Mouse (Mus musculus): ENCODE results near the gene Fkbp6. TPM values are rescaled to one million over a fixed set of nuclear protein-coding genes. Genes with fewer than 3 reads are reported as not detected.

Fkbp6 gene
- polyA plus RNA-seq, 1 experiment: 0.40 TPM

DNA sequence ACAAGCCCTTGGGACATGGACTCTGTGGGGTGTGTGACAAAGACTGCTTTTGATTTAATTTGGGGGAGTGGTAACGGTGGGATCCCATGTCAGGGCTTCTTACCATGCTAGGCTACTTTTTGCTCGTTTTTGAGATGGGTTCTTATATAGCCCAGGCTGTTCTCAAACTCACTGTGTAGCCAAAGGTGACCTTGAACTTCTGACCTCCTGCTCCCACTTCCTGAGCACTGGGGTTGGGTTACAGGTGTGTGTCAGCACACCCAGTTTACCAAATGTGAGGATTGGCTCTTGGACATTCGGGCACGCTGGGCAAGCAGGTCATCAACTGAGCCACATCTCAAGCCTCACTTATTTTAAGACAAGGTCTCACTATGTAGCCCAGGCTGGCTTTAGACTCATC is 79.5 kb downstream of the Fkbp6 start:
- no peak for TF ChIP-seq POLR2A (IDR thresholded peaks at IDR 0.05; ENCODE audit: borderline replicate concordance, extremely low read depth, insufficient read depth, insufficient read length, poor library complexity, severe bottlenecking)
- no peak for TF ChIP-seq CTCF (IDR thresholded peaks at IDR 0.05; ENCODE audit: borderline replicate concordance, extremely low read depth, insufficient read depth, insufficient read length)
- no peak for DNase-seq (ENCODE audit: low read depth)

- TF ChIP-seq POLR2A (IDR thresholded peaks at IDR 0.05; ENCODE audit: borderline replicate concordance, extremely low read depth, insufficient read depth, insufficient read length, poor library complexity, severe bottlenecking): no peak
- DNase-seq (ENCODE audit: low read depth): no peak
Measured at GRCm38 (mm10) chr5:135269451-135269850, 80.4 kb downstream of the Fkbp6 start.

DNA sequence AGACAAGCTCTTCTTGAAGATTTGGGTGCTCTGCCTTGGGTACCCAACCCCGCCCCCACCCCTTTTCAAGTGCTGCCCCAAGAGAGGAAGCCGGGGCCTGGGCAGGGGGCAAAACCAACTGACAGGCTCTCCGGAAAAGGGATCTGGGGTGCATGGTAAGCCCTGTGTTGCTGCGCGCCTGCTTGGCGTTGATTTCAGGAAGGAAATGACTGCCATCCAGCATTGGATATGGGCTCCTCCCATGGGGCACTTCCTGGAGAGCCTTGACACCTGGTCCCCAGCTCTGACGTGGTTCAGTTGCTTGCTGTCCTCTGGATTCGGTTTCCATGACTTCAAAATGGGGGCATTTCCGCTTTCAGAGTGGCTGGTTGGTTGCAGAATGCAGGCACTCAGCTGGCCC is 85.3 kb downstream of the Fkbp6 start:
- TF ChIP-seq CTCF (IDR thresholded peaks at IDR 0.05; ENCODE audit: borderline replicate concordance, extremely low read depth, insufficient read depth, insufficient read length): no peak
- no peak for TF ChIP-seq POLR2A (IDR thresholded peaks at IDR 0.05; ENCODE audit: borderline replicate concordance, extremely low read depth, insufficient read depth, insufficient read length, poor library complexity, severe bottlenecking)
- peak; percentile 37 for DNase-seq (ENCODE audit: low read depth)

DNA sequence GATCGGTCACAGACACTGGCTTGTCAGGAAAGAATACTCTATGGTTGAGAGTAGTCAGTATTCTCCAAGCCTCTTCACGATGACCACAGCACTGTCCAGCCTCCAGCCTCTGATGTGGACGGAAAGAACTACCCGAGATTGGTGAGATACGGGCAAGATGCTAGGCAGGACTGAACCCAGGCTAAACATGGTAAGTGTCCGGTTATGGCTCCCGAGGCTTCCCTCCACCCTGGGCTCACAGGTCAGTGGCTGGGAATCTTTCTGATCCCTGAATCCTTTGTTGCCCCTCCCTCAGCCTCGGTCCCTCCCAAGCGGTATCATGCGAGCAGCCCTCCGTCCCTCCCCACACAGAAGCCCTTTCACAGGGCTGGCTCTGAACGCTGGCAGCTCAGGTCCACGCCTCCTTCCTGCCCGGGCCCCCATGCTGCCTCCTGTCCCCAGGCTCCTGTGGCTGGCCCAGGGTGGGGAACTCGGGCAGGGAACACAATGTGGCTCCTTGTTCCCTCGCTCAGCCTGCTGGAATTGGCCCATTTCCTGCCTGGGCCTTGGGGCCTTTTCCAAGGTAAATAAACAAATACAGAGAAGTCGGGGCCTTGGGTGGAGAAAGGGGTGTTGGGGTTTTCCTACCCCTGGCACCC is 85.9 kb downstream of the Fkbp6 start:
- TF ChIP-seq POLR2A (IDR thresholded peaks at IDR 0.05; ENCODE audit: borderline replicate concordance, extremely low read depth, insufficient read depth, insufficient read length, poor library complexity, severe bottlenecking): no peak
- no peak for TF ChIP-seq CTCF (IDR thresholded peaks at IDR 0.05; ENCODE audit: borderline replicate concordance, extremely low read depth, insufficient read depth, insufficient read length)
- peak; percentile 89 for DNase-seq (ENCODE audit: low read depth)

- no peak for TF ChIP-seq CTCF (IDR thresholded peaks at IDR 0.05; ENCODE audit: borderline replicate concordance, extremely low read depth, insufficient read depth, insufficient read length)
- TF ChIP-seq POLR2A (IDR thresholded peaks at IDR 0.05; ENCODE audit: borderline replicate concordance, extremely low read depth, insufficient read depth, insufficient read length, poor library complexity, severe bottlenecking): no peak
- DNase-seq (ENCODE audit: low read depth): peak; percentile 95
Measured at GRCm38 (mm10) chr5:135258280-135259150, 91.3 kb downstream of the Fkbp6 start.

GRCm38 (mm10) chr5:135257559-135257958 is 92.3 kb downstream of the Fkbp6 start:
- TF ChIP-seq CTCF (IDR thresholded peaks at IDR 0.05; ENCODE audit: borderline replicate concordance, extremely low read depth, insufficient read depth, insufficient read length): no peak
- TF ChIP-seq POLR2A (IDR thresholded peaks at IDR 0.05; ENCODE audit: borderline replicate concordance, extremely low read depth, insufficient read depth, insufficient read length, poor library complexity, severe bottlenecking): no peak
- DNase-seq (ENCODE audit: low read depth): no peak

DNA sequence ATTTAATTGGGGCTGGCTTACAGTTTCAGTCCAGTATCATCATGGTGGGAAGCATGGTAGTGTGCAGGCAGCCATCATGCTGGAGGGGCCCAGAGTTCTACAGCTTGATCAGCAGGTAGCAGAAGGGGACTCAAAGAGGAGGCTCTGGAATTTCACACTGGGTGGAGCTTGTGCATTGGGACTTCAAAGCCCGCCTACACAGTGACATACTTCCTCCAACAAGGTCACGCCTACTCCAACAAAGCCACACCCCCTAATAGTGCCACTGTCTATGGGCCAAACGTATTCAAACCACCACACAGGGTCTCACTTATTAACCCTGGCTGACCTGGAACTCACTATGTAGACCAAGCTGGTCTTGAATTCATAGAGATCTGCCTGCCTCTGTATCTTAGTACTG is 93.7 kb downstream of the Fkbp6 start:
- no peak for DNase-seq (ENCODE audit: low read depth)
- TF ChIP-seq CTCF (IDR thresholded peaks at IDR 0.05; ENCODE audit: borderline replicate concordance, extremely low read depth, insufficient read depth, insufficient read length) (no peak), POLR2A (IDR thresholded peaks at IDR 0.05; ENCODE audit: borderline replicate concordance, extremely low read depth, insufficient read depth, insufficient read length, poor library complexity, severe bottlenecking) (no peak)

DNA sequence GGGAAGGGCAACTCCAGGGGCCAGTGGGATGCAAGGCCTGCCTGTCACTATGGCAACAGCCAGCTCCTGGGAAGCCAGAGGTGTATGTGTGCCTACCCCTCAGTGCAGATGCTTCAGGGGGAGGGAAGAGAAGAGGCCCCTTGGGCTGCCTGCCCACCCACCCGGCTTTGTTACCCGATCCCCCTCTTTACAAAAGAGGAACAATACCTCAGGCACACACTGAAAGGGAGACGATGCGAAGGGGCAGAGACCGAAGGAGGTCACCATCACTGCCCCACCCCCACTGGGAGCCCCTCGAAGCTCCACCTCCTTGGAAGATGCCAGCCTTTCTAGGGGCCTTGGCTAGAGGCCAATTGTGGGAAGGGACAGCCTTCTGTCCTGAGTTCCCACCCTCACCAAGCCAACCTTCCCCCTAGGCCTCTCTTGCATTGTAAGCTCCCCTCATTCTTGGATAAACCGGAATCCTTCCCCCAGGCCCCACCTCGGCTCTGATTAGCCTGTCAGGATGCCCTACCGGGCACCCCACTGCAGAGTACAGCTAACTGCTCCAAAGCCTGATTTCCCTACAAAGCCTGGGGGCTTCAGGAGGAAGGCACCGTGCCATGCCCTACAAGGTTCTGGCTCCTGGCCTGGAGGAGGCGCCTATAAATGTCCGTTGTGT is 96.0 kb downstream of the Fkbp6 start:
- TF ChIP-seq CTCF (IDR thresholded peaks at IDR 0.05; ENCODE audit: borderline replicate concordance, extremely low read depth, insufficient read depth, insufficient read length): no peak
- TF ChIP-seq POLR2A (IDR thresholded peaks at IDR 0.05; ENCODE audit: borderline replicate concordance, extremely low read depth, insufficient read depth, insufficient read length, poor library complexity, severe bottlenecking): no peak
- peak; percentile 97 for DNase-seq (ENCODE audit: low read depth)

DNA sequence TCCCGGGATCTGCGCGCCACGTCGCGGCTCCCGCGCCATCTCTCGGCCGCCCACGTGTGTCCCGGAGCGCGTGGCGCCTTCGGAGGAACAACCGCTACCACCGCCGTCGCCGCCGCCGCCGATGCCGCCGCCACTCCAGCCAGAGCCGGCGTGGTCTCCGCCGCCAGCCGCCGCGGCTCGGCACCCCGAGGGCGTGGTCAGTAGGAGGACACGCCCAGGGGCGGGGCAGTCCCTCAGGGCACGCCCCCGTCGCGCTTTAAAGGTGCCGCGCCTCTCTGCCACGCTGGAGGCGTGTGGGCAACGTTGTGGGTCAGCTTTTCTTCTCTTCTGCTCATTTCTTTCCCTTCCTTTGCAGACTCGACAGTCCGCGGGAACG is 98.8 kb downstream of the Fkbp6 start, which contains the start of gene Fzd9:
Gene Fzd9, minus strand, starts transcription at position 152 of the 376 bp plus-strand sequence.
- no peak for TF ChIP-seq CTCF (IDR thresholded peaks at IDR 0.05; ENCODE audit: borderline replicate concordance, extremely low read depth, insufficient read depth, insufficient read length)
- TF ChIP-seq POLR2A (IDR thresholded peaks at IDR 0.05; ENCODE audit: borderline replicate concordance, extremely low read depth, insufficient read depth, insufficient read length, poor library complexity, severe bottlenecking): peak; percentile 82
- peak; percentile 95 for DNase-seq (ENCODE audit: low read depth)

DNA sequence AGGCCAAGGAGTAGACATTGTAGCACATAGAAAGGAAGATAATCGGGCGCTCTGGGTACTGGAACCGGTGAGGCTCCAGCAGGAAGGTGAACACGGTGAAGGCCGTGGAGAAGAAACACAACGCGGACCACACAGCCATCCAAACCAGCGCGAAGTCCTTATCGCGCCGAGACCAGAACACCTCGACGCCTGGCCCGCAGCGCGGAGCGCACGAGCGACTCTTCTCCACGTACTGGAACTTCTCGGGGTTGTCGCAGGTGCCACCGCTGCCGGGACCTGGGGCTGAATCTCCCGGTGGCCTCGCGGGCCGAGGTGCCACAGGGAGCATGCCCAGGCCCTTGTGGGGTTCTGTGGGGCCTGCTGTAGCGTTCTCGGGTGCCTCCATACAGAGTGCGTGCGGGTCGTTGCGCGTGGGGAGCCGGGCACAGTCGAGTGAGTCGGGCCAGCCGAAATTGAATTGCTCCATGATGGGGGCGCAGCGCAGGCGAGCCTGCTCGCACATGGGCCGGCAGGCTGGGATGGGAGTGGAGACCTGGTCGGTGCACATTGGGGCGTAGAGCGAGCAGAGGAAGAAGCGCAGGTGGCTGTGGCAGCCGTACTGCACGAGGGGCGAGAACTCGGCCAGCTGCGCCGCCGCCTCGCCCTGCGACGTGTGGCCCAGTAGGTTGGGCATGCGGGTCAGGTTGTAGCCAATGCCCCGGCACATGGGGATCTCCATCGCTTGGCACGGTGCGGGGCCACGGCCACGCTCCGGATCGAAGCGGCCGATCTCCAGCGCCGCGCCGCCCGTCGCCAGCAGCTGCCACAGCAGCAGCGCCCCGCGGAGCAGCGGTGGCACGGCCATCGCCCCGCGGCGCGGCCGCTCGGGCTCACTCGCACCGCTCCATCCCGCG is 99.4 kb downstream of the Fkbp6 start:
- no peak for DNase-seq (ENCODE audit: low read depth)

More for the DNA sequence above, 99.4 kb downstream of the Fkbp6 start:
- TF ChIP-seq POLR2A (IDR thresholded peaks at IDR 0.05; ENCODE audit: borderline replicate concordance, extremely low read depth, insufficient read depth, insufficient read length, poor library complexity, severe bottlenecking): no peak
- no peak for TF ChIP-seq CTCF (IDR thresholded peaks at IDR 0.05; ENCODE audit: borderline replicate concordance, extremely low read depth, insufficient read depth, insufficient read length)

All from brain, embryonic 14.5 days (tissue).